Mouse (Mus musculus): Measurements from ENCODE around the gene Nudt17. TPM values are rescaled to one million over a fixed set of nuclear protein-coding genes. Genes with fewer than 3 reads are reported as not detected.

Nudt17 gene
- polyA plus RNA-seq (2017; shearing (Covaris generic)), result 1.2 TPM

DNA sequence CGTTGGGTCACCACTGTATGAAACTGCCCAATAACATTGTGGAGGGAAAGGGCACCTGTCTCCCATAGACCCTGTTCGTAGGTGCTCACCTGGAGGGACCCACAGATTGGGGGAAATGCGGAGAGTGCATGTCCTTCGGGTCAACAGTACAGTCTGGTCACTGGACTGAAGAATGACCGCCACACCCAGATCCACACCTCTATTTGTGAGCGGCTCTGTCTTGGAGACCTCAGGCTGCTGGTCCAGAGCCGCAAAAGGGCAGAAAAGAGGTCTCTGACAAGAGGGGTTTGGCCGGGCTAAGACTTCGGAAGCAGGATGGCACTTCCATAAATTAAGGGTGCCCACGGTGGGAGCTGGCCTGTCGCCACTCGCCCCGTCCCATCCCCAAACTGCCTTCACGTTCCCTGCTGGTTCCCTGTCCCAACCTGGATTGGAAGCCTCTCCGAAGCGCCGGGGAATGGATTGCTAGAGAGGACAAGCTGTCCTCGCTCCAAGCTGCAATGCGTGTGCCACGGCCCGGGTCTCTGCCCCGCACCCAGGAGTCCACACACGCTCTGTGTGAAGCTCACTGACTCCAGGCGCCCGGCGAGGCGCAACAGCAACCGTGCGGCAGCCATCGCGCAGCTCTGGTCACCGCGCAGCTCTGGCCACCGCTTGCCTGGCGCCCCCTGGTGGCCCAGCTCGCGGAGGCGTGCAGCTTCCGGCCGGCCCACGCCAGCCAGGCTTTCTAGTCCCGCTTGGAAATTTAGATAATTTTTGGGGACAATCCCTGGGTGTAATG is at the start of gene Nudt17:
Gene Nudt17 (minus strand): TSS at position 660 of the 781 bp plus-strand sequence.

GRCm38 (mm10) chr3:96727343-96727827 is 19.0 kb upstream of the Nudt17 start, which contains the start of the genes Polr3c and Rnf115:
Gene Polr3c (minus strand): TSS chr3:96727628.
Gene Rnf115 (plus strand): TSS chr3:96727664.

GRCm38 (mm10) chr3:96696198-96696765 is 12.1 kb downstream of the Nudt17 start, which contains the start of gene Pias3:
Gene Pias3 (plus strand): TSS chr3:96696384.

DNA sequence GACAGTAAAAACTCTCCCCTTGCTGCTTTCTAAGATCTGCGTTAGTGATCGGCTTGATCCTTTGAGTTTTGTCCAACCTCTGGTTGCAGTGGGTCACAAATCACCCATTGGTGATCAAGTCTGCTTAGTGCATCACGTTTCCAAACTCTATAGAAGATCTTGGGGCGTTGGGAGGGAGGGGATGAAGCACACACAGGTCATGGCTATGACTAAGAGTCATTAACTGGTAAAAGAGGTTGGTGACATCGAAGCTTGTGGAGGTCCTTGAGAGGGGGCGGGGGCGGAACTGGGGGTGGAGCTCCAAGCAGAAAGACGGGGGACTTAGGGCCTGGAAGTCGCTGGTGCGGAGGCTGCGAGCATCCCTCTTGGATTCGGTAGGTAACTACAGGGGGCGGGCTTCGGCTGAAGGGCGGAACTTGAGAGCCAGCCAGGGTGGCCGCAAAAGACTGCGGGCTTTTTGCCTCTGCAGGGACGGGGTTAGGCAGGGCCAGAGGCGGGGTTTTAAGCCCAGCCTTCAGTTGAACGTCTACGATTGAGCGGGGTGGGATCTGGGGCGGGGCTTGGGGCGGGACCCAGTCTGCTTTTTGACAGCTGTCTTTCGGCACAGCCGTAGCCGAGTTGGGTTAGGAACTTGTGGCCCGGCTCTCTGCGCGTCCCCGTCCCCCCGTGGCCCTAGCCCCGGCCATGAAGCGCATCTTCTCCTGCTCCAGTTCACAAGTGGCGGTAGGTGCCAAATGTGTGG is 38.5 kb downstream of the Nudt17 start, which contains the start of gene Ankrd35:
Gene Ankrd35 (plus strand): TSS at position 405 of the 742 bp plus-strand sequence.

Other genes starting within 250 kb of the Nudt17 start
- not detected for gene Hfe2, start 183.4 kb downstream of the Nudt17 start, polyA plus RNA-seq (2017; shearing (Covaris generic))
- gene Txnip, start 150.6 kb downstream of the Nudt17 start, polyA plus RNA-seq (2017; shearing (Covaris generic)), result 1,390 TPM
- gene Gm16253, start 131.6 kb downstream of the Nudt17 start, polyA plus RNA-seq (2017; shearing (Covaris generic)), result 1.1 TPM
- 37.8 TPM for gene Polr3gl, start 114.4 kb downstream of the Nudt17 start, polyA plus RNA-seq (2017; shearing (Covaris generic))
- gene Ankrd34a, start 111.9 kb downstream of the Nudt17 start, polyA plus RNA-seq (2017; shearing (Covaris generic)), result not detected
- gene Lix1l, start 107.4 kb downstream of the Nudt17 start, polyA plus RNA-seq (2017; shearing (Covaris generic)), result 0.74 TPM
- gene Rbm8a, start 78.6 kb downstream of the Nudt17 start, polyA plus RNA-seq (2017; shearing (Covaris generic)), result 331 TPM
- 92.9 TPM for gene Pex11b, start 73.2 kb downstream of the Nudt17 start, polyA plus RNA-seq (2017; shearing (Covaris generic))
- 0.12 TPM for gene Gm42957, start 73.1 kb downstream of the Nudt17 start, polyA plus RNA-seq (2017; shearing (Covaris generic))
- 0.19 TPM for gene Itga10, start 63.0 kb downstream of the Nudt17 start, polyA plus RNA-seq (2017; shearing (Covaris generic))
- 0.19 TPM for gene Ankrd35, start 38.4 kb downstream of the Nudt17 start, polyA plus RNA-seq (2017; shearing (Covaris generic))
- gene Pias3, start 12.2 kb downstream of the Nudt17 start, polyA plus RNA-seq (2017; shearing (Covaris generic)), result 24.3 TPM
- 83.3 TPM for gene Polr3c, start 19.1 kb upstream of the Nudt17 start, polyA plus RNA-seq (2017; shearing (Covaris generic))
- 26.3 TPM for gene Rnf115, start 19.1 kb upstream of the Nudt17 start, polyA plus RNA-seq (2017; shearing (Covaris generic))
- not detected for gene Pdzk1, start 120.7 kb upstream of the Nudt17 start, polyA plus RNA-seq (2017; shearing (Covaris generic))
- gene Cd160, start 120.8 kb upstream of the Nudt17 start, polyA plus RNA-seq (2017; shearing (Covaris generic)), result 40.3 TPM
- gene Gja5, start 196.1 kb upstream of the Nudt17 start, polyA plus RNA-seq (2017; shearing (Covaris generic)), result 0.20 TPM
- gene Gpr89, start 196.8 kb upstream of the Nudt17 start, polyA plus RNA-seq (2017; shearing (Covaris generic)), result 35.6 TPM
- 0.04 TPM for gene Gja8, start 217.5 kb upstream of the Nudt17 start, polyA plus RNA-seq (2017; shearing (Covaris generic))

All from CD4-positive, CD25-positive, alpha-beta regulatory T cell, adult 9 weeks (primary cell).